Mouse (Mus musculus) cerebellum, postnatal 25 days (tissue): Measurements from ENCODE around the gene Cmtr1.

Experiments
- DNase-seq, 2 experiments: peaks; one replicate each; pipeline ENCODE4 v3.0.0; 2021; ENCODE audit warnings: mixed read lengths in 2 of 2

Cmtr1 gene

DNA sequence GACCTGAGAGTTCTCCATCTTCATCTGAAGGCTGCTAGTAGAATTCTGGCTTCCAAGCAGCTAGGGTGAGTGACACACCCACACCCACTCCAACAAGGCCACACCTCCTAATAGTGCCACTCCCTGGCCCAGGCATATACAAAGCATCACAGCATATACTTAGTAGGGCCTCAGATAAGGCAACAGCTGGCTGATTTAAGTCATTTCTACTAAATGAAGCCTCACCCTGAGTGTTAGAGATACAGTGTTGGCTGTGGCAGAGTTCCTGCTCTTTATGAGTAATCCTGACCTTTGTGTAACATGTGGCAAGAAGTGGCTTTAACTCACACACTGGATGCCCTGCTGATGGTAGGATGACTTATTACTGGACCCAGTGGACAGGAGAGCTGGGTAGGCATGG lies 9.5 kb downstream of the Cmtr1 start:
- DNase-seq = peak in 1 of 2 experiments; percentile 12

DNA sequence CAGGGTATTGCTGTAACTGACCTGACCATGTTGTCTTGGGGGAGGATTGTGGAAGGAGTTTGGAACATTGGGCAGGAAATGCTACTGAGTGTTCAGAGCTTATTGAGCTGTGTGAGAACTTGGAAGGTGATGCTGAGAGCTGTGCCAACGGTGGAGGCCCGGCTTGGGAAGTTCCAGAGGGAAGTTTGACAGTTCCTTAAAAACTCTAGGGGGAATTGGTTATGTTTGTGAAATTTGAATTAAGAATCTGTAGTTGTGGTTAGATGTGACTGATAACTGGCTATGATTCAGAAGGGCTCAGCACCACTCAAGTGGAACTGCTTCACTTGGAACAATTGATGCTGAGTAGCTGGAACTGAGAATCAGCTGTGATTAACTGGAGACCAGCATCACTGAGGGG lies 10.6 kb downstream of the Cmtr1 start:
- peak in 1 of 2 experiments; percentile 51 for DNase-seq

DNA sequence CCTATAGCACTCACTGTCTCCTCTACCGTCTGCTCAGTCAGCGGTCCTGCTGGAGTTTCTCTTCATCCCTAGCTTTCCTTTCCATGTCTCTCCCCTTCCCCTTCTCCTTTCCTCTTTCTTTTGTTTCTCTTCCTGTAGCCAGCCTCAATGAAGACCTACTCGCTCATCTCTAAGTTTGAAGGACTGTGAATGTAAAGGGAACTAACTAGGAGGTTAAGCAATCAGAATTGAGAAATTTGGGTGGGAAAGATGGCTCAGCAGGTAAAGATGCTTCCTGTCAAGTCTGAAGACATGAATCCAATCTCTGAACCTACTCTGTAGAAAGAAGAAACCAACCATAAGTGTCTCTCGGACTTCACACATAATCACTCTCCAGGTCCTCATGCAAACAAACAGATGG lies 12.9 kb downstream of the Cmtr1 start:
- DNase-seq = no peak

DNA sequence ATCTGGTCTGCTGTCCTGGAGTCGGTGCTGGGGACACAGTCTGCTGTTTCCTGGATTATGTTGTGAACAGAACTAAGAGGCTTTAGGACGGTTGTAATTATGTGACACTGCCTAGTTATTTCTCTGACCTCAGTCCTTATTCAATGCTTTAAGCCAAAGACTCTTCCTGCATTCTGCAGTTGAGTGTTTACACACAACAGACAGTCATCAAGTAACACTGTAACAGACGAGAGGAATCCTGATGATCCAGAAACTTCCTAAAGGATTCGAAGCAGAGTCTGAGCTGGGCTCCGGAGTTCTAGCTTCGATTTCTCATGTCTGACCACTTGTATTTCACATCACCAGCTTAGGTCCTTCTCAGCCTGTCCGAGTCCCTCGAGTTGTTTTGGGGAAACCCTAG lies 18.1 kb downstream of the Cmtr1 start:
- DNase-seq = peak in 1 of 2 experiments; percentile 15

DNA sequence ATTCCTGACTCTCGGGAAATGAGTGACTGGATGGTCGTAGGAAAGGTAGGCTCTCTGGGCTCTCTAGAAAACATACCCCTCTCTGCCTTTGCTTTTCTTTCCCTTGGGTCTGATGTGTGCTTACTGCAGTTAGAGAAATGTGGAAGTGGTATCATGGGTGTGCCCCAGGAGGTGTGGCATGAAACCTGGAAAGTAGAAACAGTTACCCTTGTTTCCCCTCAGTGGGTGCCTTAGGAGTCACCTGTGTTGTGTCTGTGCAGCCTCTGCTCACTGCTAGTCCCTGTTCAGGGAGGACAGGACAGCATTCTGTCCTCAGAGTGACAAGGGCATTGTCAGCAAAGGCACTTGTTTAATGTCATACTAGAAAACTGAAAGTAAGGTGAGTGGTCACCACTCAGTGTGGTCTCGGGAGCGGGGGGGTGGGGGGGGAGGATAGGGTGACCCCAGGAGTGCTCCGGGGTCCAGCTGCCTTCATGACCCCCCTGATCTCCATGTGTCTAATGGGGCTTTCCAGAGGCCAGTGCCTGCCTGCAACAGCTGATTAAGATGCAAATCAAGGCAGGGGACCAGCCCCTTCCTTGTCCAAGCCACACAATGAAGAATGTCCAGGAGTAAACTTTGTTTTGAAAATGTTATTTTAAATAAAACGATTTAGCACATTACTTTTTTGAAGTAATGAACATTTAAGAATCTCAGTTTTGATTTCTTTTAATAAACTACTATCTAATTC lies 18.8 kb downstream of the Cmtr1 start:
- DNase-seq = peak in 1 of 2 experiments; percentile 19

DNA sequence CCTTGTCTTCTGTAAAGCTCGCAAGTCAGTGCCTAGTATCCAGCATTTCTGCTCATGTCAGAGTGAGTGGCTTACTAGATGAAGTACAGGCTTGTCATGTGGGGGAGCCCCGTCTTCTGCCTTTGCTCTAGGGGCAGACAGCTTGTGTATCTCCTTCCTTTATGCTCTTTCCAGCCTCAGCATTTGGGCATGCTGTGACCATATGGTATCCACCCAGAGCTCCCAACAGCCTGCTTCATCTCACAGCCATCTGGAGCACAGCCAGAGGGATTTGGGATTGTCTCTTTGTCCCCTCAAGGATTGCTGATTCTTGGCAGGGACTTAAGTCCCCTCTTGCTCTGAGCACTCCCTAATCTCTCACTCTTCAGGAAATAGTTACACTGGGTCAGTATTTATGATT lies 19.8 kb downstream of the Cmtr1 start:
- DNase-seq = peak; percentile 96 to 98

DNA sequence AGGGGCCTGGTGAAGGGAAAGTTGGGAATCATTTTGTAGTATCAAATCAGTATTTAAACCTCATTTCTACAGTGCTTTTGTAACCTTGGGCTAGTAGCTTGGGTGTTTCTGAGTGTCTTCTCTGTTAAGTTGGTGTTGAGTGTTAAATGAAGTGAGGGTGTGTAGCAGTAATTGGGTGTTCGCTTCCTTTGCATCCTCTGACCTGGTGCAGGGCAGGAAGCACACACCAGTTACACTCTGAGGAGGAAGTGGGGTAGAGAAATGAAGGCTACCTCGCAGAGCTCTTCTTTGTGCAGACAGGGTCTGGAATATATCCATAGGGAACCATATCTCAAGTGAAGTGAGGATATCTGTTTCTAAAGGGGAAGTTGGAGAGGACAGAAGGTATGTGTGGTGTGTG lies 20.5 kb downstream of the Cmtr1 start:
- no peak for DNase-seq

DNA sequence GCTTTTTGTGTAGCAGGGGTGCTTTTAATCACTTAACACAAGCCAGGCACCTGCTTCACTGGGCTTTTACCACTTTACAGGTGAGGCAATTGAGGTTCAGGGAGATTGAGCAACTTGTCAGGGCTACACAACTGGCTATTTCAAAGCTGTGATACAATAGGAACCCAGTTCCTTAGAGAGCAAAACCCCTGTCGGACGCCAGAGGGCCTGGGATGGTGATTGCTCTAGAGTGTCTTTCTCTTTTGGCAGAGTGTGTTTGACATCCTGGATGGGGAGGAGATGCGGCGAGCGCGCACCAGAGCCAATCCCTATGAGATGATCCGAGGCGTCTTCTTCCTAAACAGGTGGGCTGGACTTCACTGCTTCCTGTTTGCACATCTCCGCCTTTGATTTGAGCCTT lies 21.3 kb downstream of the Cmtr1 start:
- peak in 1 of 2 experiments; percentile 52 for DNase-seq

DNA sequence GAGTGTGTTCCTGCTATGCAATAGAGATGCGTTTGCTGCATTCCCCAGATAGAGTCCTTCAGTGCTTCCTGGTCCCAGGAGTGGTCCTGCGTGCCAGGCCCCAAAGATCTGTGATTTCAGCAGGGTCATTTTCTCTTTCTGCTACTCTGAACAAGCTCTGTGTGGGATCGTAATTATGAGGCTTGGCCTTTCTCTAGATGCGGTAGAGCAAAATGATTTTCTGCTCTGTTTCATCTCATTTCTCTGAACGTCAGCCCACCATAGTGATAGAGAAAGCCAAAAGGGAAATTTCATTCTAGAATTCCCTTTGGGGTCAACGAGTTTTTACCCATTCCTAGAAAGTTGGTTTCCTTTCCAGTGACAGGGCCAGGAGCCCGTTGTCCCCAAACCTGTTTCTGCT lies 21.9 kb downstream of the Cmtr1 start:
- no peak for DNase-seq

DNA sequence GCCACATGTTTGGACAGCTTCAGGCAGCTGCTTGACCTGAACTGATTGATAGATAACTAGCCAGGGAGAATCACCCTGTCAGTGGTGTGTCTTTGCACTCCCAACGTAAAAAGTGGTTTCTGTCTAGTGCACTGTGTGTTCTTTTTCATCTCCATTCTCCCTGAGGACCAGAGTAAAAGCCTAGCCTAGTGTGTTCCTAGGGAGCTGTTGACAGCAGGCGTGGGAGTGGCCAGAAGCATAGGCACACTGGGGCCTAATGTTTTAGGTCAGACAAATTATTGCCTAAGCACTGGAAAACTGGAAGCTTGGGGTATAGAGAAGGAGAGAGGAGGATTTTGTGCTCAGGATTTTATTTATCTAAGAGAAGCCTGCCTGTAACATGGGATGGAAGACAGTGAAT lies 22.7 kb downstream of the Cmtr1 start:
- no peak for DNase-seq

DNA sequence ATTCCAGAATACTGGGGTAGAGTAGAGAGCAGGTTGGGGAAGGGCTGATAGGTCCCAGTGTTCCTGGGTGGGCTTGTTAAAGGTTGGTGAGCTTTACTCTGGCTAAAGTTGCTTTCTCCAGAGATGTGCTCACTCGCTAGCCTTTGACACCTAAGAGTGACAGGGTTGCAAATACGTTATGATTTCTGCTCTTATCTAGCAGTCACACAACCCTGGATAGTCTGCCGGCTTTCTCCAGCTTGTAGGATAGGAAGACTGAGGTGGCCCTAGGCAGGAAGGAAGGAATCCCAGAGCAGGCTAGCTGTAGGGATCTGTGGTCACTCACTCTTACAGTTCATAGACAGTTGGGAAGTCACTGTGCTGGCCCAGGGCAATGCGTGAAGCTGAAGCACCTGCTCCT lies 23.9 kb downstream of the Cmtr1 start:
- DNase-seq = no peak

DNA sequence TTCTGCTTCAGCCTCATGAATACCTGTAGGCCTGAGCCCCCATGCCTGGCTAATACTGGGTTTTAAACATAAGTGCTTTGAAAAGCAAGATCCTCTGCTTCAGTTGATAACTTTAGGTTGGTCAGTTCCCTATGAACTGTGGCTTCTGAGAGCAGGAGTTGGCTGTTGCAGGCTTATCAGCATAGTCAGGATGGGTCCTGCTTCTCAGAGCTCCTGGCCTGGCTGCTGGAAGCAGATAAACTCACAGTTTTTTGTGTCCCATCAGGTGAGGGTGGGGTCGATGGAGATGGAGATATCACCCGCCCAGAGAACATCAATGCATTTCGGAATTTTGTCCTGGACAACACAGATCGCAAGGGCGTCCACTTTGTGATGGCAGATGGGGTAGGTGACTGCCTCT lies 26.4 kb downstream of the Cmtr1 start:
- DNase-seq = no peak

DNA sequence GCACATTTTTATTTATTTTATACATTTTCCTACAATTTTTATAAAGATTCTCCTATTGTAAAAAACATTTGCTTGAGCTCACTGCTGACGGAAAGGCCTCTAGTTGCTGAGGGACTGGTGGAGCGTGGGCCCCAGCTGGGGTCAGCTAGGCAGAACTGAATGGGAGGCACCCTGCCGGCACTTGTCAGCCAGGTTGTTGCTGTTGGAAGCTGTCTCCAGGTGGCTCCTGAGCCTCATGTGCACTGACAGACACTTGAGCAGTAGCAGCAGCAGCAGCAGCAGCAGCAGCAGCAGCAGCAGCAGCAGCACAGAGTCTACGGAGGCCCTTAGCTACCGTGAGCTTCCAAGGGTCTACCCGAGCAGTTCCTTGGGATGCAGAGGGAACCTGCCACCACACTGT lies 27.0 kb downstream of the Cmtr1 start:
- no peak for DNase-seq

DNA sequence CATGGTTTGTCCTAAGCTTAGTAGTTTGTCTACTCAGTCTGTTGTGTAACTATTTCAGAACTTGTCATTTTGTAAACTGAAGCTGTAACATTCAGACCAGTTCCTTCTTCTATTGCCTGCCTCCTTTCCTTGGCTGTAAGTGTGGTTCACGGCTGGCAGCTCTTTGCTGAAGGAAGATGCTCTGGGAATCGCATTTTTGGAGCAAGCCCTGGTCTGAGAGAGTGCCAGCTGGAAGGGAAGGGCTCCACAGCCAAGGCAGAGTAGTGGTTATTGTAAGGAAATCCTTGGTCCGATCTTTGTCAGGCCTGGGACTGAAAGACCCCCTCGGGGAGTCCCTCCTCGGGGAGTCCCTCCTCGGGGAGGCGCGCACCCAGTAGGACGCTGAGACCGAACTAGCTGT lies 28.2 kb downstream of the Cmtr1 start:
- peak; percentile 83 to 84 for DNase-seq

DNA sequence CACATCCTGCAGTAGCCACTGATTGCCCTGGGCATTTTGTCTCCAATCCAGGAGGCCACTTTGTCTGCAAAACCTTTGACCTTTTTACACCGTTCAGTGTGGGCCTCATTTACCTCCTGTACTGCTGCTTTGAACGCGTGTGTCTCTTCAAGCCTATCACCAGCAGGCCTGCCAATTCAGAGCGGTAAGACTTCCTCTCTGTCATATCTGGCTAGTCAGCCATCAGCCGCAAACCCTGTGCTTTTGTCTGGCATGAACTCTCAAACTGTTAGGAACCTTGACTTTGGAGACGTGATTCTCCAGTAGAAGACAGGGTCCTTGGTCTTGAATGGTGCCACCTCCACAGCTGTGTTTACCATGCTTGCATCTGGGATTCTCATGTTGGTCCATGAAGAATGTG lies 29.9 kb downstream of the Cmtr1 start:
- no peak for DNase-seq

DNA sequence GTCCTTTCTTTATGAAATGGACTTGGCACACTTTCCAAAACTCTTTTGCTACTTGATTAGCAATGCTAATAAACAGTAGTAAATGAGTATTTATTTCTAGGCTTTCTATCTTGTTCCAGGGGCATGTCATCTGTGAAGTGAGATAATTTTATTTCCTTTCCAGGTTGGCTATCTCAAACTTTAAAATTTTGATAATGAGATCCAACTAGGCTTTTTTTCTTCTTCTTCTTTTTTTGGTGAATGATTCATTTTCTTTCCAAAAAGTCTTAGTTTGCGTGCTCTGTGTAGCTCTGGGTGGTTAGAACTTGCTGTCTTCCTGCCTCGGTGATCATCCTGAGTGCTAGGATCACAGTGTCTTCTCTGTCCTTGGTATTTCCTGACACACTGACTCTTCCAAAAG lies 32.4 kb downstream of the Cmtr1 start:
- no peak for DNase-seq

DNA sequence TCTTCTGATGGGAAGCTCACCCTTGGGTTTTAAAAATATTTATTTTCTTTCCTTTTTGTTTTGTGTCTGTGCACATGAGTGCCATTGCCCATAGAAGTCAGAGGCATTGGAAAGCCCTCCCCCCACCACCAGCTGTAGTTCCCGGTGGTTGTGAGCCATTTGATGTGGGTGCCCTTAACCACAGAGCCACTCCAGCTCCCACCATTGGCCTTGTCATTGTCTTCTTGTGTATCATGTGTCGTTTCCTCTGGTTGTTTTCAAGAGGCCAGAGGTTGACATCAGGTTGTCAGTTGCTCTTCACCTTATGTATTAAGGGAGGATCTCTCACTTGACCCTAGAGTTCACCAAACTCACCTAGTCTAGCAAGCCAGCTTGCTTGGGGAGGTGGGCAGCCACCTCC lies 33.2 kb downstream of the Cmtr1 start:
- no peak for DNase-seq

DNA sequence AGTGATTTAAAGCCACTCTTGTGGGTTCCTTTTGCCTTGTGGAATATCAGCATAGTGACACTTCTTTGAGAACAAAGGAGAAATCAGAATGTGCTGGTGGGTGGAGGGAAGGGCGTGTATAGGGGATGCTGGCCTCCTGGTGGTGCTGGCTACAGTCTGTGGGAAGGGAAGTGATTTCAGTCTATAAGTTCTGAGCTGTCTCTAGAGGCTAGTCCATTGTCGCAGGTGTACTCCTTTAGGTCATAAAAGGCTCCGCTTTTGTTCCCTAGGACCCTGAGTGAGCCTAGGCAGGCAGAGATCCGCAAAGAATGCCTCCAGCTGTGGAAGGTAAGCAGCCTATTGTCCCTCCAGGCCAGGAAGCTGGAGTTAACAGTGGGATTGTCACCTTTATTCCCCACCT lies 34.1 kb downstream of the Cmtr1 start:
- no peak for DNase-seq

DNA sequence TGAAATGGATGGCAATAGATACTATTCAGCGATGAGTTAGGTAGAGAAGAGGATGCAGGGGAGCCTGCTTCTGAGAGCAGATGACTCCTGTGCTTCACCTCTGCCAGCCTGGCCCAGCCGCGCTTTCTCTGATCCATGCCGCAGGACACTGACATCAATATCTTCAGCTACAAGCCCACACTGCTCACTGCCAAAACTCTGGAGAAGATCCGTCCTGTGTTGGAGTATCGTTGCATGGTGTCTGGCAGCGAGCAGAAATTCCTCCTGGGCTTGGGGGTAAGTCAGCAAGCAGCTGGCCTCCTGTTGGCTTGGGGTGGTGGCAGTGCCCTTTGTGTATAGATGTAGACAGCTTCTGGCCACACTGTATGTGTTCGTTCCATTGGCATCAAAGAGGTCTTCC lies 36.5 kb downstream of the Cmtr1 start:
- DNase-seq = no peak

DNA sequence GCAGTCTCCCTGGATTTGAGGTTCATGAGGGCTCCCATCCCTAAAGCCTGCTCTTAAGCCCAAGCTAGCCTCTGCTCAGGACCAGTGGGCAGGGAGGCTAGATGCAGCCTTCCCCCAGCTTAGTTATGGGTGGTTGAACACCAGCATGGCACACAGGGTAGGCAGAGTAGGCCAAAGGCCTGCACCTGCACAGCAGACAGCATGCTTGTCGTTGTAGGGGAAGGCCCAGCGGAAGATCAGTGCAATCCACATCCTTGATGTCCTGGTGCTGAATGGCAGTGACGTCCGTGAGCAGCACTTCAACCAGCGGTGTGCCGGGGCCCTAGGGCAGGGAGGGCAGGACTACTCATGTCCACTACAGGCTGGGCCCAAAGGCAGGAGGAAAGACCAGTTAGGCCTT lies 38.0 kb downstream of the Cmtr1 start:
- DNase-seq = no peak

DNA sequence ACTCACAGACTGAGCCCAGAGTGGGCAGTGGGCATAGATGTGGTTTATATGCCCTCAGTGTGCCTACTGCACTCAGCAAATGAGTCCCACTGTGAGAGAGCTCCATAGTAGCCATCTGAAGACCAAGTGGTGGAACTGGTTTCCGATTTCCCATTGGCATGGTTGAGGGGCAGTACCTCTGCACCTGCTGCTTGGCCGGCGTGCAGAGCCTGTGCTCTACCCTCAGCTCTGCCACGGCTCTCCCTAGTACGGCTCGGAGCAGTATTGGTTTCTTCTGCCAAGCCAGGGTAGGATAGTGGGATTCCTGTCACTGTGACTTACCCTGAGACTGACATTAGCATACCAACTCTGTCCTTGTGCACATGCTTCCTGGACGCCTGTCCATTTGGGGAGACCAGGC lies 40.2 kb downstream of the Cmtr1 start:
- DNase-seq = no peak

DNA sequence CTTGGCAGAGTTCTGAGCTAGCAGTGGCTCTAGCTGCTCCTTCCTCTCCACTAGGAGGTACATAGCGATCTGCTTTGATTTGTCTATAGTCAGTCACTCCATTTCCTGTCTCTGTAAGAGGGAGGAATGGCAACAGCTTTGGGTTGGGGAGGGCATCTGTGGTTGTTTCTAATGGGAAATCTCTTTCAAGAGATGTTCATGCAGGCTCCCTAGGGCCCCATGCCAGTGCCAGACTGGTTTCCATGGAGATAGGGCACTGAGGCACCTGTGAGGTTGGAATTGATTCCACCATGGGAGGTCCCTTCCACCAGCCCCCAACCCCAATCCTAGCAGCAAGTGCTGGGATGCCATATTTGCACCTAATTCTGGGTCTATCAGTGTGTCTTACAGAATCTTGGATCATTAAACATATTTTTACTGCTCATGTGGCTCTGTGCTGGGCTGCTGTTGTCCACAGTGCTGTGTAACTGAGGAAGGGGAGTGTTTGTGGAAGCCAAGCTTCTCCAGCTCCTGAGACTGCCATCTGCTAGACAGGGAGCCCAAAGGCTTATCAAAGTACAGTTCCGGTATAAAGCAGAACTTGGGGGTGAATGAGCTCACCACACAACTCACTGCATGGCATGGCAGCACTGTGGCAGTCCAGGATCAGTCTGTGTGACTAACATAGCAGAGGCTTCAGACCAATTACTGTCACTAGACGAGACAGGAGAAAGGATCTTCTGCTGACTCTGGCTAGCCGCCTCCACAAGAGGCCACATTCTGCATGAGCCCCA lies 42.7 kb downstream of the Cmtr1 start:
- DNase-seq = peak in 1 of 2 experiments; percentile 56

DNA sequence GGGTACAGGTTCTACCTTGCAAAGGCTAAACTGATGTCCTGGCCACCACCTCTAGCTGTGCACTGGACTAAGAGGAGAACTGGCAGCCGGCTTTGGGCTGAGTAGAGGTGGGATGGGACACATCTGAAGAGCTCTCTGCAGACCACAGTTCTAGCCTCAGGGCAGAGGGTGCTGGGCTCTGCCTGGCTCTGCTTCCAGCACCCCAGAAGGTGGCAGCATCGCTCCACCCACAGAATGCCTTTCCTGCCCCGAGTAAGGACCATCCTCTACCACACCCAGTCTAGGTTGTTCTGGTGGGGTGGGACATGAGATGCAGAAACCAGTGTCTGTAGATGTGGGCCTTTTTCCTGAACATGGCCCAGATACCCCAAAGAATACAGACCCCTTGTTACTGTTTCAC lies 44.4 kb downstream of the Cmtr1 start:
- peak; percentile 81 to 82 for DNase-seq

DNA sequence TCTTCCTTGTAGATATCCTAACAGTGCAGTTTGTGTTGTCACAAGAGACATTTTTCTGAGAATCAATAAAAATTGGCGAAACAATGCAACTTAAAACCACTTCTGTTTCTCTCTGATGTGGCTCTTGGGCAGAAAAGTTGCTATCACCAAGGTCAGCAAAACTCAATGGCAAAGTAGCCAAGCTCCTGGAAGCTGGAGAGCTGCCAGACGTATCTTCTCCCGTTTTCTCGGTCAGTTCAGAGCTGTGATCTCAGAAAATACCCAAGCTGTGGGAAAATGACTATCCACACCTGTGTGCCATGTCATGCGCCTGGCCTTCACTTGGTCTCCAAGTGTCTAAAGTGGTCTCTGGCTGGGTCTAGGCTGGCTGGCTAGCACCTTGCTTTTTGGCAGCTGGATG lies 45.5 kb downstream of the Cmtr1 start:
- DNase-seq = no peak
